Mouse (Mus musculus) embryonic fibroblast, embryonic 13.5 days (primary cell): Measurements from ENCODE around the gene Golt1b.
A peak's percentile ranks its signal among the peaks of the same experiment; 100 is the strongest.

Experiments used
- CTCF ChIP-seq: IDR thresholded peaks from 2 replicates; pipeline ENCODE4 v1.5.1; 2011; ENCODE audit warnings: mild to moderate bottlenecking, control low read depth, low read length, moderate library complexity, borderline replicate concordance; ENCODE audit not compliant: insufficient read depth
- POLR2A ChIP-seq: IDR thresholded peaks from 2 replicates; pipeline ENCODE4 v1.6.1; 2011; ENCODE audit warnings: low read depth, mild to moderate bottlenecking, control low read depth, low read length, moderate library complexity

DNA sequence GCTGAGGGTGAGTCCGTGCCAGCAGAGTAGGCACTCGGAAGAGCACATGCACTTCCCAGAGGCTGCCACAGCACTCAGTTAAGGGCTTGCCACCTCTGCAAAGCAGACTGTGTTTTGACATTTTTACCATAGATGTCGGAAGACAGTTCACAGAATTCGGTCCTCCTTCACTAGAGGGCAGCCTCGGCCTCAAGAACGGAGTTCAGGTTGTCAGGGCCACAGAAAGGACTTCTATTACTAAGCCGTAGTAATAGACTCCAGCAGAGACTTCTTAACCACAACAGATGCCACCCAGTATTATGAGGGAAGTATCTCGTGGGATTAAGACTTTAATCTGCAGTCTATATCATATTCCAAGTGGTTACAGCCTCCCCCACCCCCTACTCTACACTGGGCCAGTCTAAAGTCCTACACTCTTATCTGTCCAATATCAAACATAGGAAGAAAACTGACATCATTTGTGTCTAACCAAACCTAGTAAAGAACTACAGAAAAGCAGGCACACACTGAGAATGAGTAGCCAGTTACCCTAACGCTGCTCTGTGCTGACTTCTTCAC is 23.9 kb upstream of the Golt1b start:
- no peak for TF ChIP-seq POLR2A
- TF ChIP-seq CTCF = peak; percentile 57; the same call in 1 of the 2 replicates
